Mouse (Mus musculus): ENCODE measurements around the gene Gpr15.

DNA sequence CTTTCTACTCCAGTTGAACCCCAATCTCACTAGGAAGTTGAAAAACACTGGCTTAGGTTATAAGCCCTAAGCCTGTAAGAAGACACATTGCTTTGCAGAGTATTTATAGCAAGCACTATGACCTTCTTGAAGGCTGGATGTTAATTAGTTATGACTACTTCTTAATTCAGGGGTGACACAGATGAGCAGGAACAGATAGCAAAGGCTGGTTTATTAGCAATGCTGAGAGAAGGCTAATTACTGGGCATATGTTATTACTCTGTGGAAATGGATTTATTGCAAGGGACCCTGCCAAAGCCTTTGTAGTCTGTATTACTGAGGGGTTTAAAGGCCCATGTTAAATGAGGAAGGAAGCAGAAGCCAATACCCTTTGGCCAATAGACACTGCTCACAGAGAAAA lies 13.9 kb downstream of the Gpr15 start:
- no peak for TF ChIP-seq CTCF (IDR thresholded peaks at IDR 0.05; ENCODE audit: low read depth, low read length)
- TF ChIP-seq EP300 (IDR thresholded peaks at IDR 0.05; ENCODE audit: insufficient read depth, low read depth, low read length), result no peak

Measured in ES-Bruce4 (cell line).